8 mouse cellular contexts compared by ENCODE assay signal in the genomic region with DNA sequence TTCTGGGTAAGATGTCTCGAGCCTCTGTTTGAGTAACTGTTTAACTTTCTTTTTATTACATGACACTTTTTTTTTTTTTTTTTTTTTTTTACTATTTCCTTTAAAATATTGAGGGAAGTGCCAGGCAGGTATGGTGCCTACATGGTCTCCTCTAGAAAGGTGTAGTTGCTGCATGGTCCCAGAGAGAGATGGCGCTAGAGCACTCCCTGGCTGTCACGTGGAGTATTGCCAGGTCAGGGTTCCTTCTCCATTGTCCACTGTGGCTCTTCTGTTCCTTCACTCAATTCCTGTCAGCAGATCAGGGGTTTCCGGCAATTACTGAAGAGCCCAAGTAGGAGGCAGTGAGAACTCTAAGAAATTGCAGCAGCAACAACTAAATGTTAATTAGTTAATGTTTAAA.
A peak's percentile ranks its signal among the peaks of the same experiment; 100 is the strongest.
DNase-seq lines count a peak whose midpoint lies in the region; ATAC-seq lines count a peak whose summit lies in the region.

No protein-coding gene starts in this region.

- no peak overlapping the region for H3K4me2 ChIP-seq in heart, embryonic 11.5 days
- no peak overlapping the region for H3K4me2 ChIP-seq in intestine, embryonic 16.5 days (ENCODE audit: low read depth, low read length)

- peak; percentile 34 to 54 for DNase-seq in heart, postnatal 14 days
- peak; percentile 70 for DNase-seq in R1 (ENCODE audit: low read depth, low spot score)
- DNase-seq in ovary, postnatal 14 days (ENCODE audit: low spot score): no peak
- DNase-seq in urinary bladder, postnatal 14 days (ENCODE audit: low spot score): no peak

- H3K27ac ChIP-seq in heart, embryonic 11.5 days (ENCODE audit: low read depth, low read length): no peak overlapping the region
- no peak overlapping the region for H3K27ac ChIP-seq in intestine, embryonic 16.5 days (ENCODE audit: low read length)

- no peak overlapping the region for H3K9ac ChIP-seq in heart, embryonic 11.5 days (ENCODE audit: low read depth, low read length)
- H3K9ac ChIP-seq in intestine, embryonic 16.5 days (ENCODE audit: low read depth, low read length): no peak overlapping the region

- H3K27me3 ChIP-seq in heart, embryonic 11.5 days (ENCODE audit: control insufficient read depth, insufficient read depth, low read length): no peaks in the 10 kb centered on the region
- no peaks in the 10 kb centered on the region for H3K27me3 ChIP-seq in intestine, embryonic 16.5 days (replicated peaks; ENCODE audit: control insufficient read depth, insufficient read depth, low read length)

- 53% methylated on average over 4 of the region's 4 CpGs for WGBS in heart, embryonic 11.5 days (ENCODE audit: insufficient replicate concordance)
- 58% methylated on average over 4 of the region's 4 CpGs for WGBS in intestine, embryonic 16.5 days

- peaks cover 18% of the 10 kb centered on the region for H3K36me3 ChIP-seq in heart, embryonic 11.5 days (ENCODE audit: control insufficient read depth, insufficient read depth, low read length)
- H3K36me3 ChIP-seq in intestine, embryonic 16.5 days (ENCODE audit: control insufficient read depth, insufficient read depth, low read length): peaks cover 8% of the 10 kb centered on the region

- intact Hi-C loops in heart, postnatal 14 days (cut with DNase I): loop anchor here (2.0 to 5.0 kb wide), 2 partner anchors 61 to 171 kb away; no protein-coding TSS in a partner anchor

- ATAC-seq in heart, embryonic 11.5 days (replicated peaks; ENCODE audit: insufficient number of reproducible peaks, low FRiP score, low TSS enrichment): no peak
- peak; percentile 74 for ATAC-seq in intestine, embryonic 16.5 days
- ATAC-seq in megakaryocyte-erythroid progenitor cell, adult 5-6 weeks (replicated peaks; ENCODE audit: low FRiP score, low TSS enrichment, poor library complexity, severe bottlenecking): 0 out of 2 replicates have a peak, but pooled peaks have one; percentile 56
- no peak for ATAC-seq in monocyte, adult 5-6 weeks (replicated peaks; ENCODE audit: insufficient number of reproducible peaks, low FRiP score, low TSS enrichment, poor library complexity, severe bottlenecking)

- H3K4me3 ChIP-seq in heart, embryonic 11.5 days (ENCODE audit: low read depth, low read length): no peak overlapping the region
- no peak overlapping the region for H3K4me3 ChIP-seq in intestine, embryonic 16.5 days (ENCODE audit: low read length)

- no peaks in the 10 kb centered on the region for H3K9me3 ChIP-seq in heart, embryonic 11.5 days (replicated peaks; ENCODE audit: control insufficient read depth, low read length)
- H3K9me3 ChIP-seq in intestine, embryonic 16.5 days (ENCODE audit: control insufficient read depth, low read length): no peaks in the 10 kb centered on the region

- H3K4me1 ChIP-seq in heart, embryonic 11.5 days (ENCODE audit: control insufficient read depth, insufficient read depth, low read length): peaks cover under 1% of the 10 kb centered on the region; the same call in 1 of the 2 replicates
- H3K4me1 ChIP-seq in intestine, embryonic 16.5 days (ENCODE audit: control insufficient read depth, insufficient read depth, low read length): no peaks in the 10 kb centered on the region

Comparison
In these comparisons a context has a peak if more than half of its experiments do, and no peak if none do; other contexts are left out.
1. DNase-seq: peak in heart, postnatal 14 days (2 of 2) and R1 (single experiment); none in ovary, postnatal 14 days (single experiment) and urinary bladder, postnatal 14 days (single experiment).
2. ATAC-seq: peak in intestine, embryonic 16.5 days (single experiment) and megakaryocyte-erythroid progenitor cell, adult 5-6 weeks (single experiment); none in heart, embryonic 11.5 days (single experiment) and monocyte, adult 5-6 weeks (single experiment).